Mouse (Mus musculus): ENCODE results near the gene Ripply2.

- TF ChIP-seq CTCF (IDR thresholded peaks at IDR 0.05; ENCODE audit: insufficient read depth, low read depth, low read length) (no peak), POLR2A (IDR thresholded peaks at IDR 0.05; ENCODE audit: insufficient read depth, low read depth, low read length) (no peak)
Observed at GRCm38 (mm10) chr9:87049425-87049824, 34.1 kb downstream of the Ripply2 start.

Data from olfactory bulb, adult 2 months (tissue).